Mouse (Mus musculus): Measurements from ENCODE around the gene Ly6g6c. TPM values are rescaled to one million over a fixed set of nuclear protein-coding genes. Genes with fewer than 3 reads are reported as not detected.

Gene Ly6g6c
- not detected for total RNA-seq (2021)
- long read RNA-seq, experiment 1, partial matches to known transcripts = 0 of 1 reads
- long read RNA-seq, experiment 1, other reads (novel, unspliced or antisense) = 1 of 1 reads
- long read RNA-seq, experiment 2 = 0 reads

- Histone ChIP-seq H3K4me3 (no peak within 1 kb of the TSS; the same call in 1 of the 2 replicates), H3K27ac (no peak within 1 kb of the TSS)
- DNase-seq (ENCODE audit: low spot score in 2 of 2) = no peak
- no peak for TF ChIP-seq CTCF (conservative IDR thresholded peaks at IDR 0.05)
Observed at GRCm38 (mm10) chr17:35064951-35065947, at the start of gene Ly6g6c. TSS of gene Ly6g6c (plus strand) at chr17:35065388.

- no peak for DNase-seq (ENCODE audit: low spot score in 2 of 2)
- Histone ChIP-seq H3K27ac (no peak within 1 kb of the TSS), H3K4me3 (no peak within 1 kb of the TSS)
- no peak for TF ChIP-seq CTCF (conservative IDR thresholded peaks at IDR 0.05)
Observed at GRCm38 (mm10) chr17:35016376-35016775, 48.8 kb upstream of the Ly6g6c start, which contains the start of gene Vwa7. TSS of gene Vwa7 (plus strand) at chr17:35016579.

- no peak for DNase-seq (ENCODE audit: low spot score in 2 of 2)
- H3K4me3 ChIP-seq = no peak overlapping the region
- no peak overlapping the region for H3K27ac ChIP-seq
- TF ChIP-seq CTCF (conservative IDR thresholded peaks at IDR 0.05) = no peak
Observed at GRCm38 (mm10) chr17:35016791-35017705, 48.1 kb upstream of the Ly6g6c start.

- no peak for TF ChIP-seq CTCF (conservative IDR thresholded peaks at IDR 0.05)
- H3K4me3 ChIP-seq = no peak overlapping the region
- no peak for DNase-seq (ENCODE audit: low spot score in 2 of 2)
- H3K27ac ChIP-seq = no peak overlapping the region
Observed at GRCm38 (mm10) chr17:35017706-35018030, 47.5 kb upstream of the Ly6g6c start.

- DNase-seq (ENCODE audit: low spot score in 2 of 2) = no peak
- Histone ChIP-seq H3K4me3 (no peak overlapping the region), H3K27ac (no peak overlapping the region)
- no peak for TF ChIP-seq CTCF (conservative IDR thresholded peaks at IDR 0.05)
Observed at GRCm38 (mm10) chr17:35018171-35018570, 47.0 kb upstream of the Ly6g6c start.

GRCm38 (mm10) chr17:35019894-35020293 lies 45.3 kb upstream of the Ly6g6c start:
- Histone ChIP-seq H3K4me3 (no peak overlapping the region), H3K27ac (no peak overlapping the region)
- no peak for TF ChIP-seq CTCF (conservative IDR thresholded peaks at IDR 0.05)
- no peak for DNase-seq (ENCODE audit: low spot score in 2 of 2)

GRCm38 (mm10) chr17:35020551-35020950 lies 44.6 kb upstream of the Ly6g6c start:
- no peak for DNase-seq (ENCODE audit: low spot score in 2 of 2)
- H3K4me3 ChIP-seq = no peak overlapping the region
- no peak overlapping the region for H3K27ac ChIP-seq
- no peak for TF ChIP-seq CTCF (conservative IDR thresholded peaks at IDR 0.05)

GRCm38 (mm10) chr17:35021163-35021808 lies 43.9 kb upstream of the Ly6g6c start:
- peak; percentile 97 for TF ChIP-seq CTCF (conservative IDR thresholded peaks at IDR 0.05)
- DNase-seq (ENCODE audit: low spot score in 2 of 2) = peak; percentile 74 to 94
- Histone ChIP-seq H3K27ac (peak overlapping the region; percentile 12; the same call in 1 of the 2 replicates), H3K4me3 (peak overlapping the region; percentile 29; the same call in 1 of the 2 replicates)

GRCm38 (mm10) chr17:35021842-35022477 lies 43.2 kb upstream of the Ly6g6c start:
- H3K27ac ChIP-seq = peak overlapping the region; percentile 12; the same call in 1 of the 2 replicates
- H3K4me3 ChIP-seq = no peak overlapping the region
- no peak for DNase-seq (ENCODE audit: low spot score in 2 of 2)
- TF ChIP-seq CTCF (conservative IDR thresholded peaks at IDR 0.05) = no peak

- no peak overlapping the region for H3K27ac ChIP-seq
- no peak for TF ChIP-seq CTCF (conservative IDR thresholded peaks at IDR 0.05)
Observed at GRCm38 (mm10) chr17:35022541-35023060, 42.6 kb upstream of the Ly6g6c start.

GRCm38 (mm10) chr17:35023221-35023620 lies 42.0 kb upstream of the Ly6g6c start:
- Histone ChIP-seq H3K4me3 (no peak overlapping the region), H3K27ac (no peak overlapping the region)
- DNase-seq (ENCODE audit: low spot score in 2 of 2) = no peak
- TF ChIP-seq CTCF (conservative IDR thresholded peaks at IDR 0.05) = no peak

More at GRCm38 (mm10) chr17:35022541-35023060, 42.6 kb upstream of the Ly6g6c start:
- DNase-seq (ENCODE audit: low spot score in 2 of 2) = no peak
- no peak overlapping the region for H3K4me3 ChIP-seq

Measured in layer of hippocampus, adult 2 months (tissue).